Mouse (Mus musculus) kidney, embryonic 15.5 days (tissue): ENCODE measurements around the gene Myh3. TPM values are rescaled to one million over a fixed set of nuclear protein-coding genes. Genes with fewer than 3 reads are reported as not detected.
A peak's percentile ranks its signal among the peaks of the same experiment; 100 is the strongest.

ENCODE experiments used
- ATAC-seq: fragments of 200-750 bp; cut with Nextera tagmentation; replicated peaks from 2 replicates; pipeline ENCODE4 v1.8.0; 2017; ENCODE audit warnings: moderate TSS enrichment; ENCODE audit not compliant: low FRiP score
- H3K27ac ChIP-seq: fragments of 300-500 bp; sonication (generic); 2 replicates; pipeline ENCODE4 v1.5.1; 2015; ENCODE audit warnings: mild to moderate bottlenecking, inconsistent platforms
- H3K27me3 ChIP-seq: fragments of 300-500 bp; sonication (generic); 2 replicates; pipeline ENCODE4 v1.6.1; 2015; ENCODE audit warnings: inconsistent platforms
- H3K36me3 ChIP-seq: fragments of 300-500 bp; sonication (generic); 2 replicates; pipeline ENCODE4 v1.6.1; 2015; ENCODE audit warnings: inconsistent platforms
- H3K4me1 ChIP-seq: fragments of 300-500 bp; sonication (generic); 2 replicates; pipeline ENCODE4 v1.6.1; 2015; ENCODE audit warnings: inconsistent platforms
- H3K4me2 ChIP-seq: fragments of 300-500 bp; sonication (generic); 2 replicates; pipeline ENCODE4 v1.6.1; 2015; ENCODE audit warnings: moderate library complexity, mild to moderate bottlenecking, inconsistent platforms
- H3K4me3 ChIP-seq: fragments of 300-500 bp; sonication (generic); replicated peaks from 2 replicates; pipeline ENCODE4 v1.5.1; 2015; ENCODE audit warnings: mild to moderate bottlenecking, inconsistent platforms
- H3K9ac ChIP-seq: fragments of 300-500 bp; sonication (generic); 2 replicates; pipeline ENCODE4 v1.6.1; 2015; ENCODE audit warnings: mild to moderate bottlenecking, inconsistent platforms
- H3K9me3 ChIP-seq: fragments of 300-500 bp; sonication (generic); replicated peaks from 2 replicates; pipeline ENCODE4 v1.6.1; 2016; ENCODE audit warnings: inconsistent platforms
- WGBS: fragments of 180-500 bp; shearing (Covaris S2); methylation state at CpG from one replicate; pipeline ENCODE4 v1.1.7; 2015; ENCODE audit warnings: mixed read lengths; 5-methylcytosine and 5-hydroxymethylcytosine counted together
- polyA plus RNA-seq: library from polyadenylated mRNA; unstranded; fragments of >200 nt; fragmentation: Nextera tagmentation; extraction: Ambion mirVana; gene quantifications from 2 replicates; pipeline ENCODE4 v1.2.1, GENCODE M21; 2015

Gene Myh3
- polyA plus RNA-seq, 1 experiment from 2014 or later: 11.4 TPM

DNA sequence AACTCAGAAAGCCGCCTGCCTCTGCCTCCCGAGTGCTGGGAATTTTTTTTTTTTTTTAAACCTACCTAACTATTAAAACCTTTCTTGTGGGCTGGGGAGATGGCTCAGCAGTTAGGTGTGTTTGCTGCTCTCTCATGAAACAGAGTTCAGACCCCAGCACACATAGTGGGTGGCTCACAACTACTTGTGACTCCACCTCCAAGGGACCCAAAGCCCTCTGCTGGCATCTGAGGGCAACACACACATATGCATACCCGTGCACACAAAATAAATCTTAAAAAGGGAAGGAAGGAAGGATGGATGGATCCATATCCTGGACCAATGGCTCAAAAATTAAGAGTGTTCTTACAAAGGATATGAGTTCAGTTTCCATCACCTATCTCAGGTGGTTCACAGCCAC lies 28.8 kb upstream of the Myh3 start:
- Histone ChIP-seq H3K27ac (no peak overlapping the region), H3K9me3 (no peaks in the 10 kb centered on the region), H3K4me3 (no peak overlapping the region), H3K9ac (no peak overlapping the region), H3K36me3 (peaks cover 11% of the 10 kb centered on the region), H3K4me1 (peaks cover 15% of the 10 kb centered on the region), H3K27me3 (no peaks in the 10 kb centered on the region), H3K4me2 (no peak overlapping the region)
- ATAC-seq: no peak
- 87% methylated on average over 3 of the region's 3 CpGs for WGBS

DNA sequence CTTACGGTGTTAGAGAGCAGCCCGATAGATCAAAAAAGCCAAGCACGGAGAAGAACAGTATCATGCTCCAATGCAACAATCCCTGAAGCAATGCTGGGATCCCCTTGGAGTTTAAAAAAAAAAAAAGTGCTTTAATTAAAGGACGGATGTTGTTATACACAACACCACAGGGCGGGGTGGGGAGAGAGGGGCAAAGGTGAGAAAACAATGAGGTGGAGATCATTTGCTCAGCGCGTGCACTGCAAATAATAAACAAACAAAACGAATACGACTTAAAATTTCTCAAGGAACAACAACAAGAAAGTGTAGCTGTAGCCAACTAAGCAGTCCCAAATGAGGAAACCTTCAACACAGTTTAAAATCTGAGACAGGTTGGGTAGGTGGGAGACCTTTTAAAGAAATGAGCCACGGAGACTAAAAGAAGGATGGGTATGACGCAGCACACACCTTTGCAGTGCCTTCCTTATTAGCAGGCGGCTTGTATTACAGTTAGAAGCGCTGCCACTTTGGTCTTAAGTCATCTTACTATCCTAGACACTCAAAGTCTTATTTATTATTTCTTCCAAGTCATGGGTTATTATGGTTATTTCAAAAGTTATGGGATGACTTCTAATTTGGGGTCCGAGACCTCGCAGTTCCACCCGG lies 26.3 kb upstream of the Myh3 start:
- H3K4me3 ChIP-seq: peak overlapping the region; percentile 100
- no peaks in the 10 kb centered on the region for H3K9me3 ChIP-seq
- no peaks in the 10 kb centered on the region for H3K27me3 ChIP-seq
- ATAC-seq: peak; percentile 33; the same call in 1 of the 2 replicates
- peak overlapping the region; percentile 69 for H3K4me2 ChIP-seq
- peaks cover 15% of the 10 kb centered on the region for H3K4me1 ChIP-seq
- H3K9ac ChIP-seq: peak overlapping the region; percentile 94
- 3% methylated on average over 16 of the region's 16 CpGs for WGBS
- peaks cover 20% of the 10 kb centered on the region for H3K36me3 ChIP-seq
- peak overlapping the region; percentile 91 for H3K27ac ChIP-seq

DNA sequence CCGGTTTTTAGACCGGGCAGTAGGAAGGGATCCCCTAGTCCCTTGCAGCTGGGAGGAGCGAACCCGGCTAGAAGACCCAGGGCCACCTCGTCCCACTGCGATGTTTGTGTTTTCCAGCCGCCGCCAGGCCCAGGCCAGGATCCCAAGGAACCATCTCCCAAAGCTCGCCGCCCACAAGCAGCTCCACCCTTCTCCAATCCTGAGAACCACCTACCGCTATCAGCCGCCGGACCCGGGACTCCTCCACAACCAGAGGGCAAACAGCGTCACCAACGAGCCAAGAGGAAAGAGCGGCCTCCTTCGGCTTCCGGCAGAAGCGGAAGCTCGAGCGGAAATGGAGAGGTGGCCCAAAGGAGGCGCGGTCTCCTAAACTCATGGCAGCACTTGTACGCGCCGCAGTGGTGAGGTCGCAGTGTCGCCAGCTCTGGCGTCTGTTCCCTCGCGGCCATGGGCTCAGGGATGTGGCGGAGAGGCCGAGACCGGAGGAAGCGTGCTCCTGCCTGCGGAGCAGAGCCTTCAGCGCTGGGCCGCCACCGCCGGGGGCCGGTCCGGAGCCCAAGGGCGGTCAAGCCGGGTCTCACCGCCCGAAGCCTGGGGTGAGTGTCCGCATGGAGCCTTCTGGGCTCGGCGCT lies 25.7 kb upstream of the Myh3 start, which contains the start of the genes Adprm and Sco1:
Gene Adprm (minus strand): TSS at position 274 of the 632 bp plus-strand sequence.
Gene Sco1 (plus strand): TSS at position 350 of the 632 bp plus-strand sequence.
- ATAC-seq: peak; percentile 94
- H3K4me3 ChIP-seq: peak within 1 kb of the TSS; percentile 100
- under 1% methylated on average over 50 of the region's 50 CpGs for WGBS

DNA sequence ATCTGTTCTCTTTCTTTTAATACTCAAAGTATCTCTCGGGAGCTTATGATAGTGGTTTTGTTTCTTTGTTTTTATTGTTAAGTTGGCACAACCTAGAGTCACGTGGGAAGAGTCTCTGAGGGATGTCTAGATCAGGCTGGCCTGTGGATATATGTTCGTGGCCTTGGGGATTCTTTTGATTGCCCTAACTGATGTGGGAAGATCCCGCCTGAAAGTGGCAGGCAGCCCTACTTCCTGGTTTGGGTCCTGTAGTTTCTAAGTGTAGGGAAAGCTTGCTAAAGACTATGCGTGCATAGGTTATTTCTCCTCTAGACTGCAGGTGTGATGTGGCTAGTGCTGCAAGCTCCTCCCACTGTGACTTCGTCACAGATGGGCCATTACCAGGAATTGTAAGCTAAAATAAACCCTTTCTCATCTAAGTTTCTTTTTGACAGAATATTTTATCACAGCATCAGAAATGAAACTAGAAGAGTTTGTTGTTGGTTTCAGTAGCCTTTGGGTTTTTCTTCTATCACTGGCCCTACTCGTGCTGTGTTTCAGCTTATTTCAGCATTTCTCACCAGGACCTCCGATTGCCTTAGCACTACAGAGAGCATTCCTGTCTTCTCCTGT lies 23.2 kb upstream of the Myh3 start:
- Histone ChIP-seq H3K27me3 (no peaks in the 10 kb centered on the region), H3K4me3 (no peak overlapping the region), H3K27ac (no peak overlapping the region), H3K9ac (no peak overlapping the region), H3K9me3 (no peaks in the 10 kb centered on the region), H3K4me2 (no peak overlapping the region), H3K36me3 (peaks cover 48% of the 10 kb centered on the region), H3K4me1 (peaks cover 15% of the 10 kb centered on the region)
- no peak for ATAC-seq
- WGBS: 91% methylated on average over 8 of the region's 8 CpGs

More for the DNA sequence above, 25.7 kb upstream of the Myh3 start, which contains the start of the genes Adprm and Sco1:
- peak within 1 kb of the TSS; percentile 69 for H3K4me2 ChIP-seq
- H3K27me3 ChIP-seq: no peaks in the 10 kb centered on the region
- H3K9me3 ChIP-seq: no peaks in the 10 kb centered on the region
- peak within 1 kb of the TSS; percentile 94 for H3K9ac ChIP-seq
- H3K4me1 ChIP-seq: peaks cover 15% of the 10 kb centered on the region
- peak within 1 kb of the TSS; percentile 91 for H3K27ac ChIP-seq
- H3K36me3 ChIP-seq: peaks cover 27% of the 10 kb centered on the region

DNA sequence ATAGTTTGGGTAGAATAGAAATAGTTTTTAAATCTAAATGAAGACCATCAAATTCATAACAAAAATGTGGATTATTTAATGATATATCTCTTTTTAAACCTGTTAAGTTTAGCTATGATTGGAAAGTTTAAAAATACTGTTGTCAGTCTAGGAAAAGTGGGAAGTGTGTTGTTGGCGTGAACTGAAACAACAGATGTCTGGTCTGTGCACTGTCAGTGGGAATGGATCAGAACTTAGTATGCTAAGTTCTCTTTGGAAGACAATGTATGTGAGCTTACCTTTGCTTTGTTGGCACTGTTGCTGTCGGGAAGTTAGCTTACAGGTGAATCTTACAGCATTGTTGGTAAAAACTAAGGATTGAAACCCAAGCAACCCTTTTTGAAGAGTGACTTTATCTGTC lies 16.8 kb upstream of the Myh3 start:
- no peaks in the 10 kb centered on the region for H3K27me3 ChIP-seq
- H3K4me1 ChIP-seq: no peaks in the 10 kb centered on the region
- H3K36me3 ChIP-seq: peaks cover 93% of the 10 kb centered on the region
- H3K9ac ChIP-seq: no peak overlapping the region
- no peak for ATAC-seq
- H3K4me3 ChIP-seq: no peak overlapping the region
- WGBS: 89% methylated on average over 2 of the region's 2 CpGs
- no peaks in the 10 kb centered on the region for H3K9me3 ChIP-seq
- H3K4me2 ChIP-seq: no peak overlapping the region
- H3K27ac ChIP-seq: no peak overlapping the region

DNA sequence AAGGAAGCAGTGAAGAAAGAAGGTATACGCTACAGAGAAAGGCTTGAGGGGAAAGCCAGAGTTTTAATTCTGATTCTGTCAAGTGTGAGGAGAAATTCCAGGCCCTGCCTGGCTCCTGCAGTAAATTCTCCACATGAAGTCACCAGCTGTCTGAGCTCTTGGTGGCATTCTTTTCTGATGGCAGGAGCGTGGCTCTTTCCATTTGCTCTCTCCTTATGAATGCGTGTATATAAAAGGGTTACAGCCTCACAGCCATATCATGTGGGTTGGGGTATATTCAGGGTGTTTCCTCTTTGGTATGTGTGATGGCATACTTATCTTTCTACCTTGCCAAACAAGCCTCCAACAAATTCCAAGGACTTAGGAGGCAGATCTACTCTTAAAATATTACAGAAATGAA lies 15.4 kb upstream of the Myh3 start:
- Histone ChIP-seq H3K4me1 (no peaks in the 10 kb centered on the region), H3K36me3 (peaks cover 88% of the 10 kb centered on the region), H3K4me3 (no peak overlapping the region), H3K9me3 (no peaks in the 10 kb centered on the region), H3K9ac (no peak overlapping the region), H3K4me2 (no peak overlapping the region), H3K27me3 (no peaks in the 10 kb centered on the region), H3K27ac (no peak overlapping the region)
- no peak for ATAC-seq
- 88% methylated on average over 3 of the region's 3 CpGs for WGBS

DNA sequence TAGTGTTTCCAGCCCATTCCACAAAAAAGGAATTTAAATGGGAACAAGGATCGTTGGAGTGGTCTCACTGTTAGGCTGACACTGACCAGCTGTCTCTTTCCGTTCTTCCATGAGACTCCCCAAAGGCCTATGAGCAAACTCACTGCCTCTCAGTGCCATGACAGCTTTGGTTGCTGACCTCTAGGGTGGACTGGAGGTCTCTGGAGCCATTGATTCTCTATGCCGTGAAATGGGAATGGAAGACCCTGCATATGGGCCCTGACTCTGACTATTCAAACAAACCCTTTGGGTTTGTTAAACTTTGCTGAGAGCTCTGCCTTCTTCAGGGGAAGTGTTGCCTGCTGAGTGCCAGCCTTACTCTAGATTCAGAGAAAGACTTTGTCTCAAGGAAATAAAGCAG lies 10.4 kb upstream of the Myh3 start:
- H3K36me3 ChIP-seq: peaks cover 45% of the 10 kb centered on the region
- no peaks in the 10 kb centered on the region for H3K27me3 ChIP-seq
- H3K4me3 ChIP-seq: no peak overlapping the region
- H3K4me2 ChIP-seq: no peak overlapping the region
- H3K27ac ChIP-seq: no peak overlapping the region
- H3K9me3 ChIP-seq: no peaks in the 10 kb centered on the region
- H3K9ac ChIP-seq: no peak overlapping the region
- WGBS: 79% methylated on average over 3 of the region's 3 CpGs
- ATAC-seq: no peak
- no peaks in the 10 kb centered on the region for H3K4me1 ChIP-seq

DNA sequence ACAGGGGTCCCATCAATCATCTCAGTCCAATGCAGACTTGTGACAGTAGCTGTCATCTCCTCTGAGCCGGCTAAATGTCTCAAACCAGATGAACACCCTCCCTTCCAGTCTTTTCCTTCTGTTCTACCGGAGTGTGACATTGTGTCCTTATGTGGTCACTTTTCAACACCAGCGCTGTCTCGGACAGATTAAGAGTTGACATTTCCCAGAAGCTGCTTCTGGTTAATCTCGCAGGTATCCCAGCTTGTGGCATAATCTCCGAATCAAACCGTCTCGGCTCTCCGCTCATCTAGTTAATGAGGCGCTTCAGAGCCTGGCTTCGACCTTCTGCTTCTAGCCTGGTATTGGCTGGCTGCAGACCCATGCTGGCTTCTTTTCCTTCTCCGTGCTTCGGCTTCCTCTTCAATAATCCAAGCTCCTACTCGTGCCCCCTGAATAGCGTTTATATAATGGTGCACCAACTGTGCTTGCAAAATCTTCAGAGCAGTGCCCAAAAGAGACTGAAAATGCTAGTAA lies 5.4 kb upstream of the Myh3 start:
- H3K27me3 ChIP-seq: no peaks in the 10 kb centered on the region
- H3K9me3 ChIP-seq: no peaks in the 10 kb centered on the region
- no peak overlapping the region for H3K4me2 ChIP-seq
- no peak overlapping the region for H3K9ac ChIP-seq
- H3K4me3 ChIP-seq: no peak overlapping the region
- H3K27ac ChIP-seq: no peak overlapping the region
- no peak for ATAC-seq
- 66% methylated on average over 15 of the region's 15 CpGs for WGBS
- H3K36me3 ChIP-seq: no peaks in the 10 kb centered on the region
- H3K4me1 ChIP-seq: no peaks in the 10 kb centered on the region

DNA sequence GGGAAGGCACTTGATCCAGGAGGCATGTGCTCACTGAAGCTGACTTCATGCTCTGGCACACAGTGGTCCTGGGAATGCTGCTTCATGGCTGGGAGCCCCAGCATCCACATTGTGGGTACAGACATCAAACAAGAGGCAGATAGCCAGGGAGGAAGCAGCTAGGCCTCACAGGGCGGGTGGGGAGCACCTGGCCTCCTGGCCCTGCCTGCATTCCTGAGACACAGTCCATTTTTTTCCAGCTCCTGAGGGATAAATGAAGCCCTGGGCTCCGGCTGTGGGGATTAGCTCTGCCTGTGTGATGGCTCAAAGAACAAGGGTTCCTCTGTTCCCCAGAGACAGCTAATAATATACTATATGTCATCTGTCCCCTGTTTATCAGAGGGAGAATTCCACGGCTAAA lies 3.1 kb upstream of the Myh3 start:
- H3K9ac ChIP-seq: no peak overlapping the region
- H3K4me1 ChIP-seq: no peaks in the 10 kb centered on the region
- H3K27ac ChIP-seq: no peak overlapping the region
- H3K4me2 ChIP-seq: no peak overlapping the region
- H3K4me3 ChIP-seq: no peak overlapping the region
- no peak for ATAC-seq
- no peaks in the 10 kb centered on the region for H3K36me3 ChIP-seq
- no peaks in the 10 kb centered on the region for H3K27me3 ChIP-seq
- H3K9me3 ChIP-seq: no peaks in the 10 kb centered on the region
- 46% methylated on average over 3 of the region's 3 CpGs for WGBS

DNA sequence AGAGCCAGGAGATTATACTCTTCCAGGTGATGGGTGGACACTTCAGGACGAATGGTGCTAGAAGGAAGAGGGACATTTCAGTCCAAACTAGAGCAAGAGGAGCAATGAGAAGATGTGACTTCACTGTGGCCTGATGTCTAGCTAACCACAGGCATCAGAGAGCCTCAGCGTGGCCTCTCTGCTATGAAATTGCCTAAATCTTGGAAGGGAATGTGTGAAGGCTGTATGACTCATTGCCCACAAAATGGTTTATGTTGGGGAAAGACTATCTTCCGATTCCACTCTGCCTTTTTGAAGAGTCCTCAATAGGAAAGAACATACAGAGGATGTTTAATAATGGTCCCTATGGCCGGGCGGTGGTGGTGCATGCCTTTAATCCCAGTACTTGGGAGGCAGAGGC lies 1.3 kb upstream of the Myh3 start:
- 91% methylated on average over 5 of the region's 5 CpGs for WGBS
- no peak for ATAC-seq

DNA sequence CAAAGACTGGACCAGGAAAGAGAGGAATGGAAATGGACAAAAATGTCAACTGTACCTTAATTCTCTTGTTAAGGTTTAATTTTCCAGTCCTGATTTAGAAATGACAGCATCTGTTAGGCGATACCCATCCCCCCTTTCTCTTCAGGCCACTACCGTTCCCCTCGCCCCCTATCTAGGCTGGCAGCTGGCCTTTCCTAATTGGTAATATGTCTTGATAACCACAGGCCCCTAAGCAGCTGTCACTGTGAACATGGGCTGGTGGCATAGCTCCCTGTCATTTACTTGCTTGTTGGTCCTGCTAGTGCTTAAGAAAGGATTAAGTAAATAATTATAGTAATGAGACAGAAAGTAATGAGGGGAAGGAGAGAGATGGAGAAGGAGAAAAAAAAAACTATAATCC lies 665 bp upstream of the Myh3 start:
- 70% methylated on average over 3 of the region's 3 CpGs for WGBS
- no peak overlapping the region for H3K4me3 ChIP-seq
- no peaks in the 10 kb centered on the region for H3K9me3 ChIP-seq
- no peaks in the 10 kb centered on the region for H3K36me3 ChIP-seq
- no peak overlapping the region for H3K9ac ChIP-seq
- ATAC-seq: no peak
- no peak overlapping the region for H3K27ac ChIP-seq
- no peak overlapping the region for H3K4me2 ChIP-seq
- H3K4me1 ChIP-seq: peaks cover 8% of the 10 kb centered on the region
- H3K27me3 ChIP-seq: no peaks in the 10 kb centered on the region

More for the DNA sequence above, 1.3 kb upstream of the Myh3 start:
- H3K4me1 ChIP-seq: peaks cover 8% of the 10 kb centered on the region
- no peaks in the 10 kb centered on the region for H3K36me3 ChIP-seq
- no peak overlapping the region for H3K4me2 ChIP-seq
- H3K4me3 ChIP-seq: no peak overlapping the region
- no peak overlapping the region for H3K9ac ChIP-seq
- H3K9me3 ChIP-seq: no peaks in the 10 kb centered on the region
- H3K27me3 ChIP-seq: no peaks in the 10 kb centered on the region
- H3K27ac ChIP-seq: no peak overlapping the region

DNA sequence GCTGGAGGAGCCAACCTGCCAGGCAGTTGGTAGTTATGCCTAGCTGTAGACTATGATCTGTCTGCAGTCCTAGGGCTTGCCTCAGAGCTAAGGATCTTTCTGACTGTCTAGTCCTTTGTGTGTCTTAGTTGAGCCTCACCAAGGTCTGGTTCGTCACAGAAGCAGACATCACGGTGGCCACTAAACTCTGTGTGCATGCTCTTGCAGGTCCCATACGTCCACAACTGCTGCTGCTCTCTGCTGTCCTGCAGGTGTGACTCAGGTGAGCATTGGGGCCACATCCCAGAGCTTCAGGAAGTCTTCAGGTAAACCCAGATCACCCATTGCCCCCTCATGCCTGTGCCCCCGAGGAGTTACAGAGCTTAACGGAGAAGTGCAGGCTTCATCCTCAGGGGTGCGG lies 788 bp downstream of the Myh3 start:
- ATAC-seq: no peak
- no peaks in the 10 kb centered on the region for H3K9me3 ChIP-seq
- H3K4me2 ChIP-seq: no peak overlapping the region
- 92% methylated on average over 6 of the region's 6 CpGs for WGBS
- no peak overlapping the region for H3K27ac ChIP-seq
- no peaks in the 10 kb centered on the region for H3K36me3 ChIP-seq
- no peak overlapping the region for H3K4me3 ChIP-seq
- peaks cover 13% of the 10 kb centered on the region for H3K27me3 ChIP-seq
- H3K4me1 ChIP-seq: peaks cover 8% of the 10 kb centered on the region
- H3K9ac ChIP-seq: no peak overlapping the region
